Mouse (Mus musculus) C2C12 (cell line): ENCODE data around the gene Pold1. TPM values are rescaled to one million over a fixed set of nuclear protein-coding genes. Genes with fewer than 3 reads are reported as not detected.

Experiments
- H3K27me3 ChIP-seq: one replicate; pipeline ENCODE4 v1.6.1; 2011; ENCODE audit not compliant: control insufficient read depth, insufficient read depth, insufficient read length
- H3K36me3 ChIP-seq: one replicate; pipeline ENCODE4 v1.6.1; 2011; ENCODE audit not compliant: control insufficient read depth, insufficient read depth
- H3K4me3 ChIP-seq: one replicate; pipeline ENCODE4 v1.5.1; 2011; ENCODE audit warnings: mild to moderate bottlenecking, control low read depth; ENCODE audit not compliant: poor library complexity, insufficient read depth, severe bottlenecking
- H3K79me2 ChIP-seq: one replicate; pipeline ENCODE4 v1.6.1; 2011; ENCODE audit not compliant: control insufficient read depth, insufficient read depth
- H3K79me3 ChIP-seq: one replicate; pipeline ENCODE4 v1.6.1; 2011; ENCODE audit warnings: low read depth, control low read depth
- H3ac ChIP-seq: one replicate; pipeline ENCODE3; 2011; ENCODE audit warnings: low read depth; ENCODE audit not compliant: control insufficient read depth, insufficient read length
- CEBPB ChIP-seq: IDR thresholded peaks from one replicate; pipeline ENCODE4 v1.6.1; 2011; ENCODE audit warnings: low read depth, mild to moderate bottlenecking, control low read depth, moderate library complexity
- CTCF ChIP-seq: IDR thresholded peaks from one replicate; pipeline ENCODE4 v1.5.1; 2011; ENCODE audit not compliant: control insufficient read depth, insufficient read depth, insufficient read length
- FOSL1 ChIP-seq: IDR thresholded peaks from one replicate; pipeline ENCODE4 v1.8.0; 2011; ENCODE audit warnings: mild to moderate bottlenecking, low read length; ENCODE audit not compliant: poor library complexity, insufficient read depth, severe bottlenecking
- MAX ChIP-seq: IDR thresholded peaks from one replicate; pipeline ENCODE4 v1.6.1; 2011; ENCODE audit warnings: mild to moderate bottlenecking, control low read depth
- MYOD1 ChIP-seq: IDR thresholded peaks from one replicate; pipeline ENCODE4 v1.6.1; 2011; ENCODE audit warnings: low read depth; ENCODE audit not compliant: control insufficient read depth, insufficient read length
- MYOG ChIP-seq: IDR thresholded peaks from one replicate; pipeline ENCODE4 v1.6.1; 2011; ENCODE audit not compliant: control insufficient read depth, insufficient read length; ENCODE audit errors: extremely low read depth
- USF1 ChIP-seq: IDR thresholded peaks from one replicate; pipeline ENCODE4 v1.6.1; 2011; ENCODE audit warnings: low read depth, mild to moderate bottlenecking, control low read depth, moderate library complexity
- polyA plus RNA-seq: library from polyadenylated mRNA; unstranded; fragments of >200 nt; fragmentation: generic; extraction: Trizol; gene quantifications from one replicate; pipeline ENCODE4 v1.2.1, GENCODE M21; 2012; ENCODE audit warnings: missing spikeins

The Pold1 gene
- polyA plus RNA-seq, 1 experiment: 66.1 TPM

DNA sequence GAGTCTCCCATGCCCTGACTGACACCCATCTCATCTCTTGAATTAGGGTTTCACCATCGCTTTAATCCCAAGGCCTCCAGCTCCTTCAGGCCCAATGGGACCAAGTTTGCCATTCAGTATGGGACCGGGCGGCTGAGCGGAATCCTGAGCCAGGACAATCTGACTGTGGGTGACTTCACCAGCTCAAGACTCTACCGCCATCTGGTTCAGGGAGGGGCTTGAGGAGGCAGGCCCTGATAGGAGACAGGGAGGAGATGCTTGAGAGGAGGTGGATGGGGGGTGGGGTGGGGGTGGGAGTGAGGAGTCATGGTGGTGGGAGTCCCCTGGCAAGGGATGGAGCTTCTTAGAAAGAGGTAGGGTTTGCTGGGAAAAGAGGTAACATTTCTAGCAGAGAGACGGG lies 33.0 kb upstream of the Pold1 start:
- H3K79me2 ChIP-seq: no peaks in the 10 kb centered on the region
- H3K4me3 ChIP-seq: no peak overlapping the region
- no peaks in the 10 kb centered on the region for H3K36me3 ChIP-seq
- TF ChIP-seq MYOG: no peak
- no peak for TF ChIP-seq MYOD1
- TF ChIP-seq FOSL1: no peak
- TF ChIP-seq USF1: no peak
- no peak for TF ChIP-seq CEBPB
- TF ChIP-seq CTCF: no peak
- no peak for TF ChIP-seq MAX
- H3K27me3 ChIP-seq: peaks cover 32% of the 10 kb centered on the region
- H3K79me3 ChIP-seq: no peaks in the 10 kb centered on the region
- no peak overlapping the region for H3ac ChIP-seq

GRCm38 (mm10) chr7:44576333-44576844 lies 27.7 kb upstream of the Pold1 start:
- H3K27me3 ChIP-seq: peaks cover 11% of the 10 kb centered on the region
- H3K79me2 ChIP-seq: no peaks in the 10 kb centered on the region
- H3K36me3 ChIP-seq: no peaks in the 10 kb centered on the region
- H3ac ChIP-seq: no peak overlapping the region
- H3K4me3 ChIP-seq: no peak overlapping the region
- TF ChIP-seq MYOG (no peak), CTCF (no peak), FOSL1 (no peak), CEBPB (no peak), USF1 (no peak), MAX (no peak), MYOD1 (no peak)
- H3K79me3 ChIP-seq: no peaks in the 10 kb centered on the region

DNA sequence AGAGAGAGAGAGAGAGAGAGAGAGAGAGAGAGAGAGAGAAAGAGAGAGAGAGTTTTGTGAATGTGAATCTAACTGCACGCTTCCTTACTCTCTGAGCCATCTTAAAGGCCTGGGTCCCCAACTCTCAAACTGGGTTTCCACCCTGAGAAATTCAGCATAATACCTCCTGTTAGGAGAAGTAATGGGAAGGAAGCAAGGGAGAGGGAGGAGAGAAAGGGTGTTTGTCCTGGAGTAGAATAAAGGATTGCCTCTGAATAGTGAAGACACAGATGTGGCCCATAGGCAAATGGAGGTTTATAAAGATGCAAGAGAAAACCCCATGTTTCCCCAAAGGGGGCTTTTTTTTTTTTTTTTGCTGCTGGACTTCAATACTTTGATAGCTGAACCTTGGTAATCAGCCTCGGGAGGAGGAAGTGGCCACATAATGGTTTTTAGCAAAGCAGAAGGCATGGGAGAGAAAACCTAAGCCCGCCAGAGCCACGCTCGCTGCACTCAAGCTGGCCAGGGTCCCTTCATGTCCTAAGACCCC lies 24.4 kb upstream of the Pold1 start:
- Histone ChIP-seq H3K27me3 (peaks cover 14% of the 10 kb centered on the region), H3K36me3 (no peaks in the 10 kb centered on the region), H3K79me2 (no peaks in the 10 kb centered on the region), H3K79me3 (no peaks in the 10 kb centered on the region), H3K4me3 (no peak overlapping the region), H3ac (no peak overlapping the region)
- TF ChIP-seq MYOD1 (no peak), CTCF (no peak), FOSL1 (no peak), USF1 (no peak), CEBPB (no peak), MAX (no peak), MYOG (no peak)

- H3ac ChIP-seq: no peak within 1 kb of the TSS
- TF ChIP-seq FOSL1: no peak
- TF ChIP-seq MAX: no peak
- TF ChIP-seq CEBPB: no peak
- TF ChIP-seq MYOG: no peak
- TF ChIP-seq CTCF: no peak
- no peak for TF ChIP-seq MYOD1
- TF ChIP-seq USF1: no peak
- no peaks in the 10 kb centered on the region for H3K36me3 ChIP-seq
- peaks cover 14% of the 10 kb centered on the region for H3K27me3 ChIP-seq
- H3K79me3 ChIP-seq: no peaks in the 10 kb centered on the region
- H3K79me2 ChIP-seq: no peaks in the 10 kb centered on the region
- H3K4me3 ChIP-seq: no peak within 1 kb of the TSS
Observed at GRCm38 (mm10) chr7:44572213-44572701, 23.6 kb upstream of the Pold1 start, which contains the start of gene Napsa. Gene Napsa, plus strand, starts transcription at chr7:44572380.

DNA sequence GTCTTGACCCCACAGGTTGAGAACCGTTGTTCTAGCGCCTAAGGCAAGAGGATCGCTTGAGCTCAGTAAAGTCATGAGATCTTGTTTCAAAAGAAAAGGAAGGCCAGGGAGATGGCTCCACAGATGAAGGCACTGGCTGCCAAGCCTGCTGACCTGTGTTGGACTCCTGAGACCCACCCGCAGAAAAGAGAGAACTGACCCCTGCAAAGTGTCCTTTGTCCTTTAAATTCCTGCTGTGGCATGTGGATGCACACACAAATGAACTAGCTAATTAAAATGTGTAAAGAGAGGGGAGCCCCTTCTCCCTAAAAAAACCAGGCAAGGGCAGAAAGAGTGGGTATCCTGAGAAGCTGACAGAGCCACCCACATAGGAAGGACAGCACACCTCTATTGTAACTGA lies 23.2 kb upstream of the Pold1 start:
- Histone ChIP-seq H3K79me3 (no peaks in the 10 kb centered on the region), H3K4me3 (no peak overlapping the region)
- TF ChIP-seq FOSL1 (no peak), USF1 (no peak), MYOG (no peak), MYOD1 (no peak), MAX (no peak), CEBPB (no peak), CTCF (no peak)

GRCm38 (mm10) chr7:44570989-44571388 lies 22.3 kb upstream of the Pold1 start:
- no peaks in the 10 kb centered on the region for H3K79me2 ChIP-seq
- no peaks in the 10 kb centered on the region for H3K36me3 ChIP-seq
- H3K79me3 ChIP-seq: no peaks in the 10 kb centered on the region
- no peak overlapping the region for H3K4me3 ChIP-seq
- H3K27me3 ChIP-seq: peaks cover 14% of the 10 kb centered on the region
- TF ChIP-seq MYOG (no peak), FOSL1 (no peak), USF1 (no peak), MAX (no peak), MYOD1 (no peak), CTCF (no peak), CEBPB (no peak)
- H3ac ChIP-seq: no peak overlapping the region

More for the DNA sequence above, 23.2 kb upstream of the Pold1 start:
- Histone ChIP-seq H3K27me3 (peaks cover 14% of the 10 kb centered on the region), H3K36me3 (no peaks in the 10 kb centered on the region), H3ac (no peak overlapping the region), H3K79me2 (no peaks in the 10 kb centered on the region)
